Mouse (Mus musculus): Measurements from ENCODE around the gene Olfr54. TPM values are rescaled to one million over a fixed set of nuclear protein-coding genes. Genes with fewer than 3 reads are reported as not detected.

Gene Olfr54
- total and polyA plus RNA-seq, 3 experiments = not detected

GRCm38 (mm10) chr11:50966230-50966629 lies 47.8 kb upstream of the Olfr54 start, which contains the start of gene Olfr1378:
Gene Olfr1378 (plus strand): TSS chr11:50966530.
- dilution Hi-C loops (cut with MboI; ENCODE audit: extremely low pct_ligation_motif_present, extremely low pct_unique_long_range_greater_than_20kb, low sequenced_read_pairs) (no loop called here), in situ Hi-C loops (cut with MboI; ENCODE audit: low pct_ligation_motif_present, low pct_unique_long_range_greater_than_20kb, low sequenced_read_pairs) (no loop called here)
- H3K4me2 ChIP-seq (ENCODE audit: insufficient read depth, low read depth, poor library complexity, severe bottlenecking) = no peak within 1 kb of the TSS
- H3K27ac ChIP-seq (ENCODE audit: insufficient read depth, low read depth) = no peak within 1 kb of the TSS
- no peaks in the 10 kb centered on the region for H3K36me3 ChIP-seq (replicated peaks in 1 of 2; ENCODE audit: control insufficient read depth in 1 of 2, insufficient read depth in 1 of 2, low read length in 1 of 2)
- no peaks in the 10 kb centered on the region for H3K79me2 ChIP-seq (replicated peaks; ENCODE audit: control insufficient read depth, extremely low read depth, insufficient read depth, poor library complexity, severe bottlenecking)
- DNase-seq (ENCODE audit: extremely low read depth) = no peak
- no peaks in the 10 kb centered on the region for H3K4me1 ChIP-seq (ENCODE audit: control insufficient read depth in 1 of 2, insufficient read depth in 2 of 2)
- H3K27me3 ChIP-seq (replicated peaks) = peaks cover 74% of the 10 kb centered on the region
- no peak within 1 kb of the TSS for H3K9ac ChIP-seq (ENCODE audit: insufficient read depth, low read depth)
- TF ChIP-seq KAT2A (IDR thresholded peaks at IDR 0.05; ENCODE audit: insufficient replicate concordance, low read length) (no peak), NRF1 (IDR thresholded peaks at IDR 0.05; ENCODE audit: low read depth, low read length) (no peak), ZKSCAN1 (IDR thresholded peaks at IDR 0.05; ENCODE audit: borderline replicate concordance, low read depth, low read length) (no peak), SIN3A (IDR thresholded peaks at IDR 0.05; ENCODE audit: low read length) (no peak), MAZ (IDR thresholded peaks at IDR 0.05; ENCODE audit: low read depth, low read length) (no peak), CHD1 (IDR thresholded peaks at IDR 0.05; ENCODE audit: low read depth, low read length) (no peak), IRF4 (IDR thresholded peaks at IDR 0.05; ENCODE audit: low read depth, low read length) (no peak), PAX5 (IDR thresholded peaks at IDR 0.05; ENCODE audit: low read length) (no peak), MAFK (IDR thresholded peaks at IDR 0.05; ENCODE audit: insufficient replicate concordance, low read length) (no peak), RCOR1 (conservative IDR thresholded peaks at IDR 0.05; ENCODE audit: low read depth, low read length) (no peak), ZMIZ1 (IDR thresholded peaks at IDR 0.05; ENCODE audit: low read depth, low read length) (no peak), NELFE (IDR thresholded peaks at IDR 0.05; ENCODE audit: low read depth, low read length) (no peak), ELF1 (IDR thresholded peaks at IDR 0.05; ENCODE audit: low read depth, low read length) (no peak), ETS1 (conservative IDR thresholded peaks at IDR 0.05; ENCODE audit: low read depth, low read length) (no peak), EP300 (IDR thresholded peaks at IDR 0.05; ENCODE audit: low read length) (no peak), CHD2 (IDR thresholded peaks at IDR 0.05; ENCODE audit: low read length) (no peak)
- no peak within 1 kb of the TSS for H3K4me3 ChIP-seq (replicated peaks in 1 of 3; ENCODE audit: low read depth in 2 of 3, low read length in 2 of 3, poor library complexity in 1 of 3)
- no peaks in the 10 kb centered on the region for H3K9me3 ChIP-seq (replicated peaks; ENCODE audit: low read length)

GRCm38 (mm10) chr11:50977216-50977615 lies 36.8 kb upstream of the Olfr54 start:
- DNase-seq (ENCODE audit: extremely low read depth) = no peak

More at GRCm38 (mm10) chr11:50977216-50977615, 36.8 kb upstream of the Olfr54 start:
- no peaks in the 10 kb centered on the region for H3K4me1 ChIP-seq (ENCODE audit: control insufficient read depth in 1 of 2, insufficient read depth in 2 of 2)
- peaks cover 50% of the 10 kb centered on the region for H3K27me3 ChIP-seq (replicated peaks)
- TF ChIP-seq JUN (IDR thresholded peaks at IDR 0.05; ENCODE audit: insufficient read depth, low read depth, low read length) (no peak), MXI1 (IDR thresholded peaks at IDR 0.05; ENCODE audit: low read depth, low read length) (no peak), JUND (conservative IDR thresholded peaks at IDR 0.05; ENCODE audit: low read depth, low read length) (no peak), ZMIZ1 (IDR thresholded peaks at IDR 0.05; ENCODE audit: low read depth, low read length) (no peak), SMC3 (IDR thresholded peaks at IDR 0.05; ENCODE audit: low read depth, low read length) (peak; percentile 5; the same call in 1 of the 2 replicates), POLR2A (IDR thresholded peaks at IDR 0.05; ENCODE audit: low read depth, low read length) (no peak), MAX (IDR thresholded peaks at IDR 0.05; ENCODE audit: low read length) (no peak), TBP (conservative IDR thresholded peaks at IDR 0.05; ENCODE audit: low read depth, low read length) (no peak), ZNF384 (IDR thresholded peaks at IDR 0.05; ENCODE audit: low read depth, low read length) (no peak), RCOR1 (conservative IDR thresholded peaks at IDR 0.05; ENCODE audit: low read depth, low read length) (no peak), CTCF (conservative IDR thresholded peaks at IDR 0.05 in 1 of 2, IDR thresholded peaks at IDR 0.05 in 1 of 2; ENCODE audit: low read depth in 2 of 2, low read length in 2 of 2) (peak in 1 of 2 experiments; percentile 26; a peak in 2 of 4 replicates)
- no peaks in the 10 kb centered on the region for H3K36me3 ChIP-seq (replicated peaks in 1 of 2; ENCODE audit: control insufficient read depth in 1 of 2, insufficient read depth in 1 of 2, low read length in 1 of 2)
- dilution Hi-C loops (cut with MboI; ENCODE audit: extremely low pct_ligation_motif_present, extremely low pct_unique_long_range_greater_than_20kb, low sequenced_read_pairs) (no loop called here), in situ Hi-C loops (cut with MboI; ENCODE audit: low pct_ligation_motif_present, low pct_unique_long_range_greater_than_20kb, low sequenced_read_pairs) (no loop called here)
- H3K4me3 ChIP-seq (replicated peaks in 1 of 3; ENCODE audit: low read depth in 2 of 3, low read length in 2 of 3, poor library complexity in 1 of 3) = no peak overlapping the region
- peaks cover 17% of the 10 kb centered on the region for H3K9me3 ChIP-seq (replicated peaks; ENCODE audit: low read length)
- no peak overlapping the region for H3K27ac ChIP-seq (ENCODE audit: insufficient read depth, low read depth)
- no peak overlapping the region for H3K9ac ChIP-seq (ENCODE audit: insufficient read depth, low read depth)
- H3K4me2 ChIP-seq (ENCODE audit: insufficient read depth, low read depth, poor library complexity, severe bottlenecking) = no peak overlapping the region
- H3K79me2 ChIP-seq (replicated peaks; ENCODE audit: control insufficient read depth, extremely low read depth, insufficient read depth, poor library complexity, severe bottlenecking) = no peaks in the 10 kb centered on the region
